Mouse (Mus musculus): Measurements from ENCODE around the gene Serpini1.

DNA sequence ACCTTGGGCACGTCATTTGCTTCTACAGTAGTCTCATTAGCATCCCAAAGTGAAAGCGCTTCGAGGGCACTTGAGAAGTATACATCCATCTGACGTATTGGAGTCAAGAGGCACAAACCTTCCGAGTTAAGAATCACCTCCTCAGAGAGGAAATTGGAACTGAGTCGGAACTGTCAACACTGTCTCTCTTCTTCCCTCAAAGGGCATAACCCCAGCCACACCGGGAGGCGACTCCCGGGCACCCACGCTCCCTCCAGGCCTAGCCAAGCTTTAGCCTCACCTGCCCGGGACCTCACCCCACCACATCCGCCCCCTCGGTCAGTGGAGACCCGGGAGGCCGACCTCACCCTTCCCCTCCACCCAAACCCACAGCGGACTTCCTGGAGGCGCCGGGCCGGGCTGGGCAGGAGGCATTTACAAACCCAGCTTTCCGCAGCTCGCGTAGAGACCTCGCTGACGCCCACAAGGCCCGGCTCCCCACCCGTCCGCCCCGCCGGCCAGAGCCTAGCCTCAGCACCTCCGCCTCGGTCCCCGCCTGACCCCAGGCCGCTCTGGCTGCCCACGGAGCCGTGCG is 1.1 kb upstream of the Serpini1 start:
- no peak for TF ChIP-seq EP300 (IDR thresholded peaks at IDR 0.05)
- no peak for TF ChIP-seq CTCF (IDR thresholded peaks at IDR 0.05)

All from lung, postnatal 0 days (tissue).